Mouse (Mus musculus) lung, postnatal 0 days (tissue): Measurements from ENCODE around the gene Haus6.

Experiments
- CTCF ChIP-seq: IDR thresholded peaks from 2 replicates; pipeline ENCODE4 v1.5.1; 2016; ENCODE audit warnings: antibody characterized with exemption, mild to moderate bottlenecking
- EP300 ChIP-seq: IDR thresholded peaks from 2 replicates; pipeline ENCODE4 v1.6.1; 2016; ENCODE audit warnings: antibody characterized with exemption, mild to moderate bottlenecking, control low read depth

- TF ChIP-seq CTCF = peak; percentile 75
- TF ChIP-seq EP300 = no peak
Observed at GRCm38 (mm10) chr4:86651686-86652384, 40.0 kb upstream of the Haus6 start.
